Mouse (Mus musculus): ENCODE measurements around the gene Ccdc92b.

DNA sequence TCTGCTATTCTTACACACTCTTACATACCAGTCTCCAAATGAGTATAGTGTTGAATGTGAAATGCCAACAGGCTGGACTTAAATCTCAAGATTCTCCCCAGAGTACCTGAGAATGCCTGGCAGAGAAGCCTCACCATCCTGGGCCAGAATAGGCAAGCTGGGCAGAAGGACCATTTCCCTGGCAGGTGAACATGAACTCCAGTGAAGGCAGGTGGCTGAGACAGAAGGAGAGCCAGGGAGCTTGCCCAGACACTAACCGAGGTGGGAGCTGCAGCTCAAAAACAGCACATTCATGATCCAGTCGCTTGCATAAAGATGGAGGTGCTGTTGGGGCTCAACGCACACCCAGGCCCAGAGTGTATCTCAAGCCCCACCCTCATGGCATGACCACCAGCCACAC, 36.9 kb upstream of the Ccdc92b start:
- TF ChIP-seq CTCF (IDR thresholded peaks at IDR 0.05; ENCODE audit: low read depth, low read length) = no peak
- TF ChIP-seq TAL1 (conservative IDR thresholded peaks at IDR 0.05; ENCODE audit: low read depth, low read length) = no peak
- TF ChIP-seq GATA2 (IDR thresholded peaks at IDR 0.05; ENCODE audit: borderline replicate concordance, low read depth, low read length) = no peak
- no peak for TF ChIP-seq GATA1 (IDR thresholded peaks at IDR 0.05; ENCODE audit: borderline replicate concordance, low read length)

Measured in G1E (cell line).